Mouse (Mus musculus): ENCODE measurements around the gene Eml3. TPM values are rescaled to one million over a fixed set of nuclear protein-coding genes. Genes with fewer than 3 reads are reported as not detected.

The Eml3 gene
- 24.6 and 26.6 TPM in 2 replicates for polyA plus RNA-seq (2015; fragmentation: Nextera tagmentation; extraction: Ambion mirVana)

DNA sequence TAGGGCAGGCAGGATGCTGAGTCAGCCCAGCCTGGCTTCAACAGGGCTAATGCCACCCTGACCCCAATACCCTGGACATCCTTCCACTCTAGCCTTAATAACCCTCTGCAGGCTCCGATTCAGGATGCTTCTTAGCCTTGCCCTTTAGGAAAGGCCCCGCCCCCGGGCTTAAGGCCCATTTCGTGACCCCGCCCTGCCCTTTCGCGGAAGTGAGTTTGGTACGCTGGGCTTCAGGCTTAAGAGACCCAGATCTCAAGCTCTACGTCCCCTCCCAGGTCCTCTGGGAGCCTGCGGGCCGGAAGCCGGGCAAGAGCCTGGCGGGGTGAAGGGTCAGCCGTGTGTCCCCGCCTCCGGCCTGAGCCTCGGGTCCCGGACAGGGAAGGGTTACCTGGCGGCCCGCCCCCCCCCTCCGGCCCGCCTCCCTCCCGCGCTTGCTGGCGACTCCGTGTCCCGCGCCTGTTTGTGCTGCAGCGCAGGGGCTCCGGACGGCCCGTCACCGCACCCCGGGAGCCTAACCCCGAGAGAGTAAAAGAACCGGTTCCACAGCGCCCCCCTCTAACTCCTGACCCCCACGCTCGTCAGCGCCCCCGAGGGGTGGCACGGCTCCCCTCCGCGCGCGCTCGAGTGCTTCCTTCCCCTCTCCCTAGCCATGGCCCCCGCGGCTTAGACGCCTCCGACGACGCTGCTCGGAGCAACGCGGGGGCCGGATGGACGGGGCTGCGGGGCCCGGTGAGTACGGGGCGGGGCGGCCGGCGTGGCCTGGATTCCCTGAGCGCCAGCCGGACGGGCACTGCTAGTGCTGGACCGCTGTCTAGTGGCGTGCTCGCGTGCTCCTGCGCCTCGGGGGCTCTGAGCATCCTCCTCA, at the start of gene Eml3, which contains the start of gene Rom1:
Gene Eml3 (plus strand): TSS at position 329 of the 865 bp plus-strand sequence.
Gene Rom1 (minus strand): TSS at position 133 of the 865 bp plus-strand sequence.
- under 1% methylated on average over 31 of the region's 74 CpGs for WGBS
- H3K27me3 ChIP-seq (ENCODE audit: control insufficient read depth, insufficient read depth, low read length) = no peaks in the 10 kb centered on the region
- peaks cover 11% of the 10 kb centered on the region; the same call in 1 of the 2 replicates for H3K36me3 ChIP-seq (ENCODE audit: control insufficient read depth, insufficient read depth, low read length)
- ATAC-seq (ENCODE audit: low FRiP score, low TSS enrichment) = peak; percentile 84
- H3K9ac ChIP-seq (ENCODE audit: low read length) = peak within 1 kb of the TSS; percentile 88
- no peak for TF ChIP-seq EP300 (optimal IDR thresholded peaks at IDR 0.05)
- TF ChIP-seq CTCF (IDR thresholded peaks at IDR 0.05; ENCODE audit: low read depth) = peak; percentile 63
- H3K4me3 ChIP-seq (ENCODE audit: low read depth, low read length) = peak within 1 kb of the TSS; percentile 81
- DNase-seq (ENCODE audit: low spot score) = peak; percentile 88
- no peaks in the 10 kb centered on the region for H3K9me3 ChIP-seq (ENCODE audit: control insufficient read depth, low read length)
- H3K4me2 ChIP-seq (replicated peaks; ENCODE audit: low read depth) = peak within 1 kb of the TSS; percentile 90
- peaks cover 6% of the 10 kb centered on the region; the same call in 1 of the 2 replicates for H3K4me1 ChIP-seq (replicated peaks; ENCODE audit: control insufficient read depth, insufficient read depth)
- peak within 1 kb of the TSS; percentile 93 for H3K27ac ChIP-seq (replicated peaks)

DNA sequence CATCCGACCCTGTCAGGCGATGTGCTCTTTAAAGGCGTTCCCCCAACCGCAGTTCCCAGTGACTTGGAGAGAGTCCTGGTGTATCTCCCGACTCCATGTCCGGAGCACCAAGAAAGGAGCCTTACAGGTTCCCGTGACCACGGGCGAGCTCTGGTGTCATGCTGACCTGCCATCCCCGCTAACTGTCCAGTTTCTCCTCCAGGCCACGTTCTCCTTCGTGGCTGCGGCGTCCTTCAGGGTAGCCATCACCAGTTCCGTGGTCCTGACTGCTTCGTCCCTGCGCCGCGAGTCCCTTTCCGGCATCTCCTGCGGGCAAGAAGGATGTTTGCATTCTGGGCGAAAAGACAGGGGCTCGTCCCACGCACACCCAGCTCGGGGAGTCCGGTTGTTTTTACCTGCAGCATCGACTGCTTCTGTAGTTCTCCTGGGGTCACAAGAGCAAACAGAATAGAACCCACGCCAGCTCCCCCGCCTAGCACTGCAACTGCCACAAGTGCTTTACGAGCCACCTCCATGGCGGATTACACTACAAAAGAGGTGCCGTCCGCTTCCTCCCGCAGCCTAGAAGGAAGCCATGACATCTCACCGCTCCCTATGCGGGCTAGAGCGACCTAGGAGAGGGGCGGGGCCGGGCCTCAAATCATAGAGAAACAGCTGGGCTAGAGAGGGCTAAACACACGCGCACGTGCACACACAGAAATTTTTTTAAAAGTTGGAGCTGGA, 48.9 kb upstream of the Eml3 start, which contains the start of gene Uqcc3:
Gene Uqcc3 (minus strand): TSS at position 613 of the 723 bp plus-strand sequence.
- ATAC-seq (ENCODE audit: low FRiP score, low TSS enrichment) (peak; percentile 94), DNase-seq (ENCODE audit: low spot score) (peak; percentile 90)
- no peak for TF ChIP-seq CTCF (IDR thresholded peaks at IDR 0.05; ENCODE audit: low read depth)
- TF ChIP-seq EP300 (optimal IDR thresholded peaks at IDR 0.05) = no peak
- H3K9ac ChIP-seq (ENCODE audit: low read length) = peak within 1 kb of the TSS; percentile 83
- no peaks in the 10 kb centered on the region for H3K4me1 ChIP-seq (replicated peaks; ENCODE audit: control insufficient read depth, insufficient read depth)
- H3K4me2 ChIP-seq (replicated peaks; ENCODE audit: low read depth) = peak within 1 kb of the TSS; percentile 79
- H3K27ac ChIP-seq (replicated peaks) = peak within 1 kb of the TSS; percentile 92
- H3K9me3 ChIP-seq (ENCODE audit: control insufficient read depth, low read length) = no peaks in the 10 kb centered on the region
- WGBS = under 1% methylated on average over 42 of the region's 42 CpGs
- peak within 1 kb of the TSS; percentile 82 for H3K4me3 ChIP-seq (ENCODE audit: low read depth, low read length)
- peaks cover 8% of the 10 kb centered on the region; the same call in 1 of the 2 replicates for H3K36me3 ChIP-seq (ENCODE audit: control insufficient read depth, insufficient read depth, low read length)
- no peaks in the 10 kb centered on the region for H3K27me3 ChIP-seq (ENCODE audit: control insufficient read depth, insufficient read depth, low read length)

DNA sequence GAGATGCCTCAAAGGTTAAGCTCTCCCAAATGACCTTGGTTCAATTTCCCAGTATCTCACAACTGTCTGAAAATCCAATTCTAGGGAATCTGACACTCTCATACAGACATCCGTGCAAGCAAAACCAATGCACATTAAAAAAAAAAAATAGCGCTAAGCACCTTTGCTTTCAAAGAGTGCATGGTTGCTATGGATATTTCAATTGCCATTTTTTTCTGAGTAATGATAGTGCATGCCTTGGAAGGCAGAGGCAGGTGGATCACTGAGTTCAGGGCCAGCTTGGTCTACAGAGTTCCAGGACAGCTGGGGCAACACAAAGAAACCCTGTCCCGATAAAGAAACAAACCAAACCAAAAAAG, 48.3 kb upstream of the Eml3 start:
- no peak overlapping the region for H3K27ac ChIP-seq (replicated peaks)

DNA sequence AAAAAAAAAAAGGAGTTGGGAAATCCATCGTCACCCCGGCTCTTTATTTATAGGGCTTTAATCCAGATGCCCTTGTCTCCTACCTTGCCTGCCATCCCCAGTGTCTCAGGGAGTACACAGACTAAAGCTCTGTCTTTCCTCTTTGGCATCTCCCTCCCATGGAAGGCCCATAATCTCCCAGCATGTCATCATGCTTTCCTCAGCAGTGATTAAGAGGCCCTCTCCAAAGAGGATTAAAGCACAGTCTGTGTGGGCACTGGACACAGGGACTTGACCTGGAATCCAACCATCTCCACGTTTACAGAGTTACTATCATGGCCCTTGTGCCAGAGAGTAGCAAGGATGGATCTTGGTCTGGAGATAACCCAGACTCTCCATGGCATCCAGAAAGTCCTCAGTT, 45.7 kb upstream of the Eml3 start, which contains the start of the genes Lbhd1 and Gm49403:
Gene Lbhd1 (plus strand): TSS at position 117 of the 400 bp plus-strand sequence.
Gene Gm49403 (plus strand): TSS at position 315 of the 400 bp plus-strand sequence.
- H3K9ac ChIP-seq (ENCODE audit: low read length) = no peak within 1 kb of the TSS
- no peaks in the 10 kb centered on the region for H3K9me3 ChIP-seq (ENCODE audit: control insufficient read depth, low read length)
- H3K4me2 ChIP-seq (replicated peaks; ENCODE audit: low read depth) = no peak within 1 kb of the TSS
- ATAC-seq (ENCODE audit: low FRiP score, low TSS enrichment) = no peak
- no peak for DNase-seq (ENCODE audit: low spot score)
- no peaks in the 10 kb centered on the region for H3K27me3 ChIP-seq (ENCODE audit: control insufficient read depth, insufficient read depth, low read length)
- WGBS = 80% methylated on average over 3 of the region's 3 CpGs
- no peak within 1 kb of the TSS for H3K27ac ChIP-seq (replicated peaks)
- H3K36me3 ChIP-seq (ENCODE audit: control insufficient read depth, insufficient read depth, low read length) = no peaks in the 10 kb centered on the region
- peaks cover 4% of the 10 kb centered on the region; the same call in 1 of the 2 replicates for H3K4me1 ChIP-seq (replicated peaks; ENCODE audit: control insufficient read depth, insufficient read depth)
- no peak for TF ChIP-seq CTCF (IDR thresholded peaks at IDR 0.05; ENCODE audit: low read depth)
- no peak for TF ChIP-seq EP300 (optimal IDR thresholded peaks at IDR 0.05)
- H3K4me3 ChIP-seq (ENCODE audit: low read depth, low read length) = no peak within 1 kb of the TSS

More for the DNA sequence above, 48.3 kb upstream of the Eml3 start:
- Histone ChIP-seq H3K9me3 (ENCODE audit: control insufficient read depth, low read length) (no peaks in the 10 kb centered on the region), H3K4me3 (ENCODE audit: low read depth, low read length) (peak overlapping the region; percentile 82), H3K36me3 (ENCODE audit: control insufficient read depth, insufficient read depth, low read length) (peaks cover 3% of the 10 kb centered on the region; the same call in 1 of the 2 replicates), H3K27me3 (ENCODE audit: control insufficient read depth, insufficient read depth, low read length) (no peaks in the 10 kb centered on the region), H3K4me1 (replicated peaks; ENCODE audit: control insufficient read depth, insufficient read depth) (no peaks in the 10 kb centered on the region), H3K4me2 (replicated peaks; ENCODE audit: low read depth) (peak overlapping the region; percentile 79), H3K9ac (ENCODE audit: low read length) (peak overlapping the region; percentile 83; the same call in 1 of the 2 replicates)
- DNase-seq (ENCODE audit: low spot score) (no peak), ATAC-seq (ENCODE audit: low FRiP score, low TSS enrichment) (peak; percentile 14)
- 6% methylated on average over 3 of the region's 3 CpGs for WGBS
- TF ChIP-seq CTCF (IDR thresholded peaks at IDR 0.05; ENCODE audit: low read depth) (no peak), EP300 (optimal IDR thresholded peaks at IDR 0.05) (no peak)

DNA sequence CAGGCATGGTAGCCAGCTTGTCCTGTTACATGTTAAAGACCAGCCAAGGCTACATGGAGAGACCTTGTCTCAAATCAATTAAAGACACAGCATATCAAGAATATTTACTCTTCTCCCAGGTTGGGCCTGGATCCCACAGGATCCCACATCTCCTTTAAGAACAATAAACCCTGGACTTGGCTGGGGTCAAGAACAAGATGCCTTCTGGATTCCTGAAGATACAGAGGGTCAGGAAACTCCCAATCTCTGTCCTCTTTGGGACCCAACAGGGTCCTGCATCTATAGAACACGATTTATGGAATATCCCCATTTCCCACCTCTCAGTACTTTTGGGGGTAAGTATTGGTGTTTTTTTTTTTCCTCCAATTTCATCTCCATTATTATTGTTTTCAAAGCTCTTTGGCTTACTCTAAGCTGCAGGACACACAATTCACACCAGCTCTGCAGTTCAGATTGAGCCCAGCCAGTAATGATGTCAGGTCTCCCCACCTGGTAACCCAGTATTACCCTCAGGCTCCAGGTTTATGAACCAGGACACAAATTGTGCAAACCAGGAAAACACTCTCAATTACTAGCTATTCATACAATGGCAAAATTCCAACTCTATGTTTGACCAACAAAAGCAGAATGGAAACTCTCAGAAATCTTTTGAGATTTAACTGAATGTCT, 42.3 kb upstream of the Eml3 start:
- no peak for DNase-seq (ENCODE audit: low spot score)

More for the DNA sequence above, 42.3 kb upstream of the Eml3 start:
- Histone ChIP-seq H3K4me2 (replicated peaks; ENCODE audit: low read depth) (no peak overlapping the region; the same call in 1 of the 2 replicates), H3K27ac (replicated peaks) (no peak overlapping the region; the same call in 1 of the 2 replicates), H3K27me3 (ENCODE audit: control insufficient read depth, insufficient read depth, low read length) (no peaks in the 10 kb centered on the region), H3K4me1 (replicated peaks; ENCODE audit: control insufficient read depth, insufficient read depth) (peaks cover 4% of the 10 kb centered on the region; the same call in 1 of the 2 replicates), H3K9ac (ENCODE audit: low read length) (no peak overlapping the region), H3K4me3 (ENCODE audit: low read depth, low read length) (no peak overlapping the region), H3K36me3 (ENCODE audit: control insufficient read depth, insufficient read depth, low read length) (no peaks in the 10 kb centered on the region), H3K9me3 (ENCODE audit: control insufficient read depth, low read length) (no peaks in the 10 kb centered on the region)
- WGBS = 55% methylated on average over 1 of the region's 1 CpGs
- TF ChIP-seq CTCF (IDR thresholded peaks at IDR 0.05; ENCODE audit: low read depth) (no peak), EP300 (optimal IDR thresholded peaks at IDR 0.05) (no peak)
- no peak for ATAC-seq (ENCODE audit: low FRiP score, low TSS enrichment)

Measured in stomach, postnatal 0 days (tissue).